Mouse (Mus musculus) brain, embryonic 14.5 days (tissue): ENCODE measurements around the gene Apoe.

Experiments
- CTCF ChIP-seq: fragments of 200-500 bp; IDR thresholded peaks from 2 replicates; pipeline ENCODE4 v1.5.1; 2012; ENCODE audit warnings: inconsistent platforms, mild to moderate bottlenecking, moderate library complexity, borderline replicate concordance; ENCODE audit not compliant: insufficient read depth, insufficient read length; ENCODE audit errors: extremely low read depth
- POLR2A ChIP-seq: fragments of 200-500 bp; IDR thresholded peaks from 2 replicates; pipeline ENCODE4 v1.6.1; 2012; ENCODE audit warnings: mild to moderate bottlenecking, inconsistent platforms, borderline replicate concordance; ENCODE audit not compliant: poor library complexity, insufficient read depth, insufficient read length, severe bottlenecking; ENCODE audit errors: extremely low read depth

DNA sequence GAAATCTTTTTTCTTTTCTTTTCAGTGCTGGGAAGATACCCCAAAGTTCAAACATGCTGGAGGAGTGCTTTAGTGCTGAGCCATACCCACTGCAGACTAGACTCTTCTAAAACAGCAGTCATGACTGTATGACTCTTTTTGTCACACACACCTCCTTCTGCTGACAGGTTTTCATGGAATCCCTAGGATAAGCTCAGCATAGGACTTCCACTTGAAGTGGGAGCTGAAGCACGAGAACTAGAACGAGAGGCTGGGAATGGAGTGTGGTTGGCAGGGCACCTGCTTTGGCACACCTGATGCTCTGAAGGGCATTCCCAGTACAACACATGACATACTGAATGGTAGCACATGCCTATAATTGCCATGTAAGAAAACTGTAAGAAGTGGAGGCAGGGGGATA, 46.4 kb downstream of the Apoe start:
- TF ChIP-seq CTCF, result no peak
- no peak for TF ChIP-seq POLR2A
